Mouse (Mus musculus) mature B cell (primary cell): Measurements from ENCODE around the gene St8sia1.
"Not testable (repeated sequence)": the region's sequence is repeated elsewhere in the genome, so short reads cannot be mapped to it uniquely, and the experiment has no call there.

ENCODE experiments used
- in situ Hi-C: fragments of 300-500 bp; cut with MboI; formaldehyde crosslinking; loops from 2 replicates; pipeline ENCODE4 v1.14.3; 2019

The St8sia1 gene

GRCm38 (mm10) chr6:142964076-142964530 is at the start of gene St8sia1:
St8sia1 (minus strand) TSS chr6:142964452.
- in situ Hi-C loops = no loop called here

GRCm38 (mm10) chr6:143012513-143013215 is 48.4 kb upstream of the St8sia1 start:
- in situ Hi-C loops = no loop called here

GRCm38 (mm10) chr6:143008865-143009264 is 44.6 kb upstream of the St8sia1 start:
- in situ Hi-C loops = no loop called here

- in situ Hi-C loops = not testable (repeated sequence)
Measured at GRCm38 (mm10) chr6:143005209-143005608, 41.0 kb upstream of the St8sia1 start.

GRCm38 (mm10) chr6:143004801-143005200 is 40.5 kb upstream of the St8sia1 start:
- in situ Hi-C loops = no loop called here

GRCm38 (mm10) chr6:142998221-142998999 is 34.2 kb upstream of the St8sia1 start:
- in situ Hi-C loops = no loop called here

GRCm38 (mm10) chr6:142996887-142997286 is 32.6 kb upstream of the St8sia1 start:
- in situ Hi-C loops = no loop called here

- in situ Hi-C loops = no loop called here
Measured at GRCm38 (mm10) chr6:142995567-142995966, 31.3 kb upstream of the St8sia1 start.

- in situ Hi-C loops = no loop called here
Measured at GRCm38 (mm10) chr6:142994821-142995220, 30.6 kb upstream of the St8sia1 start.

GRCm38 (mm10) chr6:142993705-142994698 is 29.8 kb upstream of the St8sia1 start:
- in situ Hi-C loops = no loop called here

- in situ Hi-C loops = no loop called here
Measured at GRCm38 (mm10) chr6:142992971-142993370, 28.7 kb upstream of the St8sia1 start.

- in situ Hi-C loops = no loop called here
Measured at GRCm38 (mm10) chr6:142992099-142992498, 27.8 kb upstream of the St8sia1 start.

GRCm38 (mm10) chr6:142991391-142992059 is 27.3 kb upstream of the St8sia1 start:
- in situ Hi-C loops = no loop called here

GRCm38 (mm10) chr6:142990516-142990915 is 26.3 kb upstream of the St8sia1 start:
- in situ Hi-C loops = no loop called here

GRCm38 (mm10) chr6:142989495-142989894 is 25.2 kb upstream of the St8sia1 start:
- in situ Hi-C loops = no loop called here

GRCm38 (mm10) chr6:142988753-142989152 is 24.5 kb upstream of the St8sia1 start:
- in situ Hi-C loops = no loop called here

GRCm38 (mm10) chr6:142988231-142988630 is 24.0 kb upstream of the St8sia1 start:
- in situ Hi-C loops = no loop called here

GRCm38 (mm10) chr6:142987616-142988015 is 23.4 kb upstream of the St8sia1 start:
- in situ Hi-C loops = no loop called here

GRCm38 (mm10) chr6:142986706-142987105 is 22.5 kb upstream of the St8sia1 start:
- in situ Hi-C loops = not testable (repeated sequence)

- in situ Hi-C loops = not testable (repeated sequence)
Measured at GRCm38 (mm10) chr6:142985561-142986238, 21.4 kb upstream of the St8sia1 start.
